Mouse (Mus musculus): ENCODE measurements around the gene Utp4.

- TF ChIP-seq CTCF (IDR thresholded peaks at IDR 0.05; ENCODE audit: borderline replicate concordance, insufficient read depth, low read length) (no peak), POLR2A (IDR thresholded peaks at IDR 0.05; ENCODE audit: low read depth, low read length) (no peak)
Observed at GRCm38 (mm10) chr8:106934226-106934977, 41.0 kb downstream of the Utp4 start.

All from embryonic fibroblast, embryonic 13.5 days (primary cell).